Mouse (Mus musculus) c-Kit-positive CD71-positive TER-119-positive erythroid progenitor cells, embryonic 14.5 days (primary cell): Measurements from ENCODE around the gene Gm43738.
A peak's percentile ranks its signal among the peaks of the same experiment; 100 is the strongest.

Experiments
- DNase-seq: peaks from one replicate; pipeline ENCODE4 v3.0.0-alpha.2; 2013; ENCODE audit warnings: low spot score

The Gm43738 gene

DNA sequence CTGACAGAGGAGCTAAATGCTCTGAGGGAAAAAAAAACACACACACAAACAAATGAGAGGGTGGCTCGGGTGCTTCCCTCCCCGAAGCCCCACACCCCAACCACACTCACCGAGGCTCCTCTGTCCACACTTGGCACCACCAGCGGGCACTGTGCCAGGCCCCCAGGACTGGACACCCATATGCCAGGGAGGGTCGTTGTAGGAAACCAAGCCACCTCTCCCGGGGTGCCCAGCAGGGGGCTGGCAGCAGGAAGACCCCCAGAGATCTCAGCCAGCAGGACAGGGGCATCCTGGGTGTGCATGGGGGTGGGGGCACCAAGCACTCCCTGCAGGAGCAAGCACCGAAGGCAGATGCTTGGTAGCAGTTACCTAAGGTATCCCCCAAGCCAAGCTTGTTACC is at the start of gene Gm43738:
Gm43738 (minus strand) TSS at position 289 of the 400 bp plus-strand sequence.
- DNase-seq = no peak

- no peak for DNase-seq
These were observed 47.7 kb upstream of the Gm43738 start for GRCm38 (mm10) chr3:89148567-89148966.

GRCm38 (mm10) chr3:89147979-89148311 is 47.0 kb upstream of the Gm43738 start:
- no peak for DNase-seq

DNA sequence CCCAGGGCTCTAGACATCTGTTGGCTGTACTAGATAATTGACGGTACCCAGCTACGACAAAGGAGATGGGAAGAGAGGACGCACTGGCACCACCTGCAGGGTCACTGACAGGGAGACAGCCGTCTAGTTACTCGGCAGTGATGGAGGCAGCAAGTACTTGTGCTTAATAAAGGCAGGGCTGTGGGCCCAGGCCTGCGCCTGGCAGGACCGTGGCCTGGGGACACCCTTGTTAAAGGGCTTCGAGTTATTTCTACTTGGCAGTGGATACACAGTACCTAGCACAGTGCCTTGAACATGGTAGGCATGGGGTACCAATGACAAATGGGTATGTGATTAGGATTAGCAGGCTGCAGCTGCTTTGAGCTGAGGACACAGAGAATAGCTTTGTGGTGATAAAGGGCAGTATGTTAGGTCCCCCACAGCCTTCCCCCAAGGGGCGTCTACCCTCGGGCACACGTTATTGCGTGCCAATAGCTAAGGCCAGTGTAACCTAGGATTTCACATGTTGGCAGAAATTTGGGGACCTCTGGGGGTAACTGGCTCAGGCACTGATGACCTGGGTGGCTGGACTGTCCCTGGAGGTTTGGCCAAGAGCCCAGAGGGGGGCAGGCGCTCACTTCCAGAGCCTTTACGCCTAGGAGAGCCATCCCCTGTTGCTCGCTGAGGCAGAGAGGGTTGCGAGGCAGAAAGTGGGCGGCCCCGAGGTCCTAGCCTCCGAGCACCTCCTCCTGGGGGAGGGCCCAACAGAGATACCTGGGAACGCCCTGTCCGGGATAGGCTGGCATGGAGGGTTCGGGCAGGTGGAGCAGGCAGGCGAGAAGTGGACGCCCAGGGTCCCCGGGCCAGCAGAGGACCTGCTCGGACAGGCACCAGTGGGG is 46.4 kb upstream of the Gm43738 start:
- DNase-seq = peak; percentile 73

GRCm38 (mm10) chr3:89145566-89145965 is 44.7 kb upstream of the Gm43738 start:
- no peak for DNase-seq

- no peak for DNase-seq
These were observed 43.9 kb upstream of the Gm43738 start for GRCm38 (mm10) chr3:89144821-89145220.

DNA sequence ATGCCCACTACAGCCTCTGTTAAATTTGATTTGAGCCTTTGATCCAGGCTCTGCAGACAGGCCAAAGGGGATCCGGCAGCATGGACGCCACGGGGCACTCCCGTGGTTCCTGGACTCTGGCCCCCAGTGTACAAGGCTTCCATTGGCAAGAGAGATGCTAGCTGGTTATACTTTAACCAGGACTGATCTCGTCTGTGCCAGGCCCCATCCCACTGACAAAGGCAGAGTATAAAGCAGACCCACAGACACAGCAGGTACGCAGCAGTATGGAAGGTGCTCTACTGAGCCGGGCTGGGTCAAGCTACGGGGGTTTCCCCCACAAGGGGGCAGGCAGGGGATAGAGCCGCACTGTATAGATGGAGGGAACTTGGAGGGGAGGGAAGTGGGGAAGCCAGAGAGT is 35.5 kb upstream of the Gm43738 start:
- DNase-seq = peak; percentile 57

DNA sequence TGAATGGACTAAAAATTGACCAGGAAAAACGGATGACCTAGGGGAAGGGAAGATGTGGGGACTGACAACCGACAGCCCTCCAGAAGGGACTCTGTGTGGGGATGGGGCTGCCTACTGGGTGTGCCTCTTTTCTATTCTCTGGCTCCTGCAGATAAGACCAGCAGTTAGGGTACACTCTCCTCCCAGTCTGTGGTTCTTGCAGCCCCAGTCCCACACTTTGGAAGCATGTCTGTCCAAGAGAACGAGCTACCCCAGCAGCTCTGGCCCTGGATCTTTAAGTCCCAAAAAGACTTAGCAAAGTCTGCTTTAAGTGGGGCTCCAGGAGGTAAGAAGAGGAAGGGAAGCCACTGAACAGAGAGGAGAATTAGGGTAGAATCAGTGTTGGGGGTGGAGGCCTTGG is 35.1 kb upstream of the Gm43738 start, which contains the start of gene Pklr:
Pklr (plus strand) TSS at position 185 of the 400 bp plus-strand sequence.
- DNase-seq = peak; percentile 74

GRCm38 (mm10) chr3:89133752-89134151 is 32.9 kb upstream of the Gm43738 start:
- peak; percentile 59 for DNase-seq

GRCm38 (mm10) chr3:89133063-89133450 is 32.2 kb upstream of the Gm43738 start:
- DNase-seq = no peak

GRCm38 (mm10) chr3:89132285-89133062 is 31.6 kb upstream of the Gm43738 start:
- peak; percentile 94 for DNase-seq

GRCm38 (mm10) chr3:89131816-89132215 is 30.9 kb upstream of the Gm43738 start:
- DNase-seq = no peak

GRCm38 (mm10) chr3:89129908-89130307 is 29.0 kb upstream of the Gm43738 start:
- no peak for DNase-seq

GRCm38 (mm10) chr3:89125981-89126380 is 25.1 kb upstream of the Gm43738 start:
- no peak for DNase-seq

- DNase-seq = no peak
These were observed 23.3 kb upstream of the Gm43738 start for GRCm38 (mm10) chr3:89124241-89124640.

- DNase-seq = no peak
These were observed 22.4 kb upstream of the Gm43738 start for GRCm38 (mm10) chr3:89123313-89123712.

DNA sequence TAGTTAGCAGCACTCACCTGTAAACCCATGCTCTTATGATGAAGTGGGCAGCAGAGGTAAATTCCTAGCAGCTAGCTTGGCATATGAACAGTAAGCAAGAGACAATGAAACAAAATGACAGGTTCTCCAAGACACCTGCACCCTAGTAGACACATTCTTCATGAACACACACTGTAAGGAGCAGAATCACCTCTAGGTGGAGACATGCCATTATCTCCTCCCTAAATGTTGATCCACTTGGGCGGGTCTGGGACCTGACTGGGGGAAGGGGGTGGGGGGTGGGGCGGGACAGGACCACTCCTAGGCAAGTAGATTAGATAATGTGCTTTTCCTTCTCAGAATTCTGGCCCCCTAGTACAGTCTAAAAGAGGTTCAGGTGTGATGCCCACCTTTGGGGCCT is 14.6 kb upstream of the Gm43738 start:
- DNase-seq = peak; percentile 82

GRCm38 (mm10) chr3:89113058-89113457 is 12.2 kb upstream of the Gm43738 start:
- DNase-seq = no peak

GRCm38 (mm10) chr3:89108146-89108545 is 7.2 kb upstream of the Gm43738 start:
- DNase-seq = no peak

DNA sequence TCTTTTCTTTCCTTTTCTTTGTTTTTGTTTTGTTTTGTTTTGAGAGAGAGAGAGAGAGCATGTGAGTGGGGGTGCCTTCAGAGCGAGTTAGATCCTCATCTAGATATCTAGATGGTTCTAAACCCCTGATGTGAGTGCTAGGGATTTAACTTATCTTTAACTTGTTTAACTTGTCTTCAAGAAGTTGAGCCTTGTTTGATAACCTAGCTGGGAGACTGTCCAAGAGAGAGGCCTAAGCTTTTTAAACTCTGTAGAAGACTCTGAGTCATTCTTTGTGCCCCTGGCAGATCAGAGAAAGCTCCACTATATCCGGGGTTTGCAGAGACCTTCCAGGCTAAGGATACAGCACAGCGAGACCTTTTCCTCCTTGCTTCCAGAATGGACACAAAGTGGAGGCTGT is 6.6 kb upstream of the Gm43738 start:
- DNase-seq = no peak

- no peak for DNase-seq
These were observed 6.0 kb upstream of the Gm43738 start for GRCm38 (mm10) chr3:89106881-89107280.

DNA sequence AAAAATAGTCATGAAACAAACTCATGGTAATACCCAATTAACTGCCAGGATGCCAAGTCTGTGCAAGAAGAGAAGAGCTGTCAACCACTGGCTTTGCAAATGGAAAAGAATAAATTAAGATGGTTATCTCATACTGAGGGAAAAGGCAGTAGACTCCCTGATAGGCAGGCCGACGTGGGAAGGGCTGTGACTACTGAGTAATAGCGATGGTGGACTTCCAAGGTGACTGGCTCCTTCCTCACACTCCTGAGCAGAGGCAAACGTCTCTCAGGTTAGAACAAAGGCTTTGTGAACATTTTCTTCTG is 2.3 kb upstream of the Gm43738 start:
- DNase-seq = no peak
